Mouse (Mus musculus) CH12.LX (cell line): ENCODE data around the gene Eif2b5.

Source experiments
- CHD1 ChIP-seq: IDR thresholded peaks from 2 replicates; pipeline ENCODE4 v1.6.1; 2012; ENCODE audit warnings: low read depth, low read length, improper control_type of control experiment, inconsistent platforms
- CTCF ChIP-seq, 2 experiments: IDR thresholded peaks in 1 of 2; conservative IDR thresholded peaks in 1 of 2; 2 replicates each; pipeline ENCODE4 v1.5.1; 2011 to 2012; ENCODE audit warnings: low read depth in 2 of 2, low read length in 2 of 2, improper control_type of control experiment in 1 of 2, inconsistent platforms in 1 of 2, mild to moderate bottlenecking in 1 of 2, moderate library complexity in 1 of 2
- E2F4 ChIP-seq: IDR thresholded peaks from 2 replicates; pipeline ENCODE4 v1.6.1; 2011; ENCODE audit warnings: low read depth, low read length, improper control_type of control experiment; ENCODE audit not compliant: insufficient replicate concordance
- EP300 ChIP-seq: IDR thresholded peaks from 2 replicates; pipeline ENCODE4 v1.6.1; 2011; ENCODE audit warnings: low read length, improper control_type of control experiment
- KAT2A ChIP-seq: IDR thresholded peaks from 2 replicates; pipeline ENCODE4 v1.6.1; 2012; ENCODE audit warnings: low read length, improper control_type of control experiment, inconsistent platforms; ENCODE audit not compliant: insufficient replicate concordance
- MEF2A ChIP-seq: IDR thresholded peaks from 2 replicates; pipeline ENCODE4 v1.6.1; 2014; ENCODE audit warnings: low read depth, mild to moderate bottlenecking, inconsistent platforms, low read length, improper control_type of control experiment, borderline replicate concordance
- SMC3 ChIP-seq: IDR thresholded peaks from 2 replicates; pipeline ENCODE4 v1.6.1; 2011; ENCODE audit warnings: low read depth, low read length, improper control_type of control experiment
- TCF12 ChIP-seq: IDR thresholded peaks from 2 replicates; pipeline ENCODE4 v1.6.1; 2014; ENCODE audit warnings: low read depth, mild to moderate bottlenecking, inconsistent platforms, low read length, improper control_type of control experiment

DNA sequence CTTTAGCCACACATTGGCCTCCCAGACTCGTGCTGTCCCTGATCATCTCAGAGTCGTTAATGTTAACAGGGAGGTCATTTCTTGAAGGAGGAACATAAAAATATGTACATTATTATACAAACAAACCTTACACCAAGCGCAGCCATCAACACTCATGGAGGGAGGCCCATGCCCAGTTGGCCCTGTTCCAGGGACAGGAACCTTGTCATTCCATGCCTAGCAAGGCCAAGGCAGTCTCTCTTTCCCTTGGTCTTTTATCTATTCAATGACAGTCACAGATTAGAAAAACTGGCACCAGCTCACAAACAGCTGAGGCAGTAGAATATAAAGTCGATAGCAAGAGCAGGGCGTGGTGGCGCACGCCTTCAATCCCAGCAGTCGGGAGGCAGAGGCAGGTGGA is 24.4 kb upstream of the Eif2b5 start:
- no peak for TF ChIP-seq E2F4
- no peak for TF ChIP-seq CTCF (conservative IDR thresholded peaks at IDR 0.05 in 1 of 2, IDR thresholded peaks at IDR 0.05 in 1 of 2; ENCODE audit: low read depth in 2 of 2, low read length in 2 of 2)
- no peak for TF ChIP-seq MEF2A
- TF ChIP-seq EP300 = no peak
- no peak for TF ChIP-seq CHD1
- no peak for TF ChIP-seq SMC3
- TF ChIP-seq KAT2A = no peak
- TF ChIP-seq TCF12 = no peak
